Mouse (Mus musculus): ENCODE measurements around the gene Mill2. TPM values are rescaled to one million over a fixed set of nuclear protein-coding genes. Genes with fewer than 3 reads are reported as not detected.
A peak's percentile ranks its signal among the peaks of the same experiment; 100 is the strongest.

Mill2 gene
- polyA plus RNA-seq, 1 experiment: 2.6 TPM

DNA sequence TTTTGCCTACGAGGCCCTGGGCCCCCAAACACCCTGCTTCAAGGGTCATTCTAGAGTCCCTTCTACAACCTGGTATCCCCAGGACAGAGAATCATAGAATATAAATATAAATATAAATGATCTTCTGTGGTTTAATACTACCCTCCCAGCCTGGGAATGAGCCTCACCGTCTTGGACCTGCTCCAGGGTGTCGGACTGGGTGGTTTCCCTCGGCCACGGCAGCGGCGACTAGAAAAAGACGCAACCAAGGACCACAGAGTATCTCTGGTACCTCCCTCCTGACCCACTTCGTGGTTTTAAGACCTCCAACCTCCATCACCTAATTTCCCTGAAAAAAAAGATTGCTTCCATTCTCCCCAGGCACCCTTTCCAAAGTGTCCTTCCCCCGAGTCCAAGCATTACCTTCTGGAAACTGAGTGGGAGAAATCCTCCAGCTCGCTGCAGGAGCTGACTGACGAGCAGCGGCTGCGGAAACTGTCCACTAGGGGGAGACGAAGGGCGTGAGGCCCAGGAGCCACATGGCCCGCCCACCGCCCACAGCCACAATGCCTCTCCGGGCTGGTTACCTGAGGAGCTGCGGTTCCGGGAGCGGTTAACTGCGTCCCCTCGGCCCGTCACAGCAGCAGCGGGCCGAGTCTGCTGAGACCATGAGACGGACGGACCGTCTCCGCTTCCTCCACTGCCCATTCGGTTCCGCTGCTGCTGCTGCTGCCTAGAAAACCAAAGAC, 52.3 kb downstream of the Mill2 start:
- TF ChIP-seq POLR2A (IDR thresholded peaks at IDR 0.05; ENCODE audit: extremely low read depth, insufficient read depth, low read length) (0 out of 2 replicates have a peak, but pooled peaks have one; percentile 12), CTCF (IDR thresholded peaks at IDR 0.05; ENCODE audit: extremely low read depth, insufficient read depth, low read length) (peak; percentile 63)
- Histone ChIP-seq H3K4me1 (ENCODE audit: control insufficient read depth, insufficient read depth, low read length) (peaks cover 1% of the 10 kb centered on the region; the same call in 1 of the 2 replicates), H3K4me3 (ENCODE audit: insufficient read depth, low read length) (peak overlapping the region; percentile 46), H3K27ac (ENCODE audit: insufficient read depth, low read length) (no peak overlapping the region)

DNA sequence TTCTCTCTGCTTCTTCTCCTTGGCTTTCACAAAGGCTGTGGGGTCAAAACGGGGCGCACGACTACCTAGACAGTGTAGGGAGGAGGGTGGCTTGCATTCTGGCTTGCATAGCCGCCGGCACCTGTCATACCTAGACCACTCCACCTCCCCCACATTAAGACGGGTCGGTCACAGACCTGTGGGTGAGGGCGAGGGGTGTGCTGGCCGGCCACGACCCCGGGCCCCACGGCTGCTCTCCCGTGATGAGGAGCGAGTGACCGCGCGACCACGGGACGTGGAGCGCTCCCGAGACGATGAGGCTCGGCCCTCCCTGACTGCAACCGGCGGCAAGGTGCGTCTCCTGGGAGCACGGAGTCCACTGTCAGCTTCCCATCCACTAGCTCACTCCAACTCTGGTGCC, 53.2 kb downstream of the Mill2 start:
- H3K4me3 ChIP-seq (ENCODE audit: insufficient read depth, low read length): peak overlapping the region; percentile 46
- TF ChIP-seq POLR2A (IDR thresholded peaks at IDR 0.05; ENCODE audit: extremely low read depth, insufficient read depth, low read length): no peak
- peaks cover 1% of the 10 kb centered on the region; the same call in 1 of the 2 replicates for H3K4me1 ChIP-seq (ENCODE audit: control insufficient read depth, insufficient read depth, low read length)
- no peak overlapping the region for H3K27ac ChIP-seq (ENCODE audit: insufficient read depth, low read length)

DNA sequence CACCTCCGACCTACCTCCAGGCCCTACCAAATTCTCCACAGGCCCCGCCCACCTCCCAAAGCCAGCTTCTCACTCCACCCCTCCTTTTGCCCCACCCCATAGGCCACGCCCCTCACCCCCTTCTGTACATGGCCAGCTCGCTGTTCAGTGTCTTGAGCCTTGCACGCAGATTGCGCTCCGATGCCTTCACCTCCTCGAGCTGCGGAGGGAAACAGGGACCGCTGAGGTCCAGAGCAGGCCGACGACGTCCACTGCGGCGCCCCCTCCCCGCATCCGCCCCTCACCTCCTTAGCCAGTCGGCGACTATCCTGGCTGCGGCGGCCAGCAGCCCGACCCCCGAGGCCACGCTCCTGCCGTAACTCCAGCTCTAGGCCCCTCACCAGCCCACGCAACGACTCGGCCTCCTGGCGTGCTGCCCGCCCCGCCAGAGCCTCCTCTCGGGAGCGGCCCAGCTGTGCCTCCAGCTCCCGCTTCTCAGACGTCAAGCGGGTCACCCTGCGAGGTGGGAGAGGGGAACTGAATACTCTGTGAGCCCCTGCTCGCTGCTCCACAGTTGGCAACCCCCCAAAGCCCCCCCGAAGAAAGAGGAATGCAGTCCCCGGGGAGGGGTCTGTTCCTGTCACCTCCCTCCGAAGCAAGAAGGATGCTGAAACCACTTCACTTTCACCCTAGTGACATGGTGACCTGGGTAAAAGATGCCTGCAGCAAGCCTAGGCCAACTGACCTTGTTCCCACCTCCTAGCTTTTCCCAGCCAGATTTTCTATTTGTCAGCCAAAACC, 54.1 kb downstream of the Mill2 start:
- H3K4me1 ChIP-seq (ENCODE audit: control insufficient read depth, insufficient read depth, low read length): peaks cover 1% of the 10 kb centered on the region; the same call in 1 of the 2 replicates
- TF ChIP-seq POLR2A (IDR thresholded peaks at IDR 0.05; ENCODE audit: extremely low read depth, insufficient read depth, low read length) (no peak), CTCF (IDR thresholded peaks at IDR 0.05; ENCODE audit: extremely low read depth, insufficient read depth, low read length) (no peak)
- peak overlapping the region; percentile 46 for H3K4me3 ChIP-seq (ENCODE audit: insufficient read depth, low read length)
- H3K27ac ChIP-seq (ENCODE audit: insufficient read depth, low read length): no peak overlapping the region

DNA sequence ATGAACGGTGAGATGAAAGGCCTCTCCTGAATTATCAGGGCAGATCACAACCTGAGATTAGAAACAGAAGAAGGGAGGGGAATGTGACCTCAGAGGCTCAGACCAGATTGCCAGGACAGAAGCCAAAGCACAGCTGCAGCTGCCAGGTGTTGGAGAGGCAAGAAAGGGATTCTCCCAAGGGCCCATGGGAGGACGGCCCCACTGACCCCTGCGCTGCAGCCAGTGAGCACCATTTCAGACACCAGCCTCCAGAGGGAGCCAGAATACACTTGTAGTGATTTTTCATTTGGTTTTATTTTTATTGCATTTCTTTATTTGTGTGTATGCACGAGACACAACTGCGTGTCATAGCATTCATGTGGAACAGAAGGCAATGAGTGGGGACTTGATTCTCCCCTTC, 56.8 kb downstream of the Mill2 start:
- Histone ChIP-seq H3K27ac (ENCODE audit: insufficient read depth, low read length) (no peak overlapping the region), H3K4me1 (ENCODE audit: control insufficient read depth, insufficient read depth, low read length) (peaks cover 1% of the 10 kb centered on the region; the same call in 1 of the 2 replicates), H3K4me3 (ENCODE audit: insufficient read depth, low read length) (no peak overlapping the region)
- TF ChIP-seq CTCF (IDR thresholded peaks at IDR 0.05; ENCODE audit: extremely low read depth, insufficient read depth, low read length): peak; percentile 63
- TF ChIP-seq POLR2A (IDR thresholded peaks at IDR 0.05; ENCODE audit: extremely low read depth, insufficient read depth, low read length): no peak

DNA sequence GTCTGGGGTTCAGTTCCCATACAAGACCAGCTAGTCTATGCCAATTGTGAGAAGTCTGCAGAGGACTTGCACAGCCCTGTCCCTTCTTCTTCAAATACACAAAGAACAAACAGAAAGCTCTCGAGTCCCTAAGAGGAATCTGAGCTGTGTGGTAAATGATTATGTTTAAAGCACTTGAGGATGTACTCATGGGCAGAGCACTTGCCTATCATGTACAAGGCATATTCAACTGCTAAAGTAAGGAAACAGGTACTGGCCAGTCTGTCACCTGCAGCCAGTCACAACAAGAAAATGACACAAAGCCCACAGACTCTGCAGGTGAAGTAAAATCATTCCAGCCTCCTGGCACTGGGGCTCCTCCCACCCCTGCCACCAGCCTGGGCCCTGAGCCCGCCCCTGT, 60.7 kb downstream of the Mill2 start:
- Histone ChIP-seq H3K4me3 (ENCODE audit: insufficient read depth, low read length) (no peak overlapping the region), H3K4me1 (ENCODE audit: control insufficient read depth, insufficient read depth, low read length) (peaks cover 1% of the 10 kb centered on the region; the same call in 1 of the 2 replicates)
- no peak for TF ChIP-seq CTCF (IDR thresholded peaks at IDR 0.05; ENCODE audit: extremely low read depth, insufficient read depth, low read length)
- no peak for TF ChIP-seq POLR2A (IDR thresholded peaks at IDR 0.05; ENCODE audit: extremely low read depth, insufficient read depth, low read length)

DNA sequence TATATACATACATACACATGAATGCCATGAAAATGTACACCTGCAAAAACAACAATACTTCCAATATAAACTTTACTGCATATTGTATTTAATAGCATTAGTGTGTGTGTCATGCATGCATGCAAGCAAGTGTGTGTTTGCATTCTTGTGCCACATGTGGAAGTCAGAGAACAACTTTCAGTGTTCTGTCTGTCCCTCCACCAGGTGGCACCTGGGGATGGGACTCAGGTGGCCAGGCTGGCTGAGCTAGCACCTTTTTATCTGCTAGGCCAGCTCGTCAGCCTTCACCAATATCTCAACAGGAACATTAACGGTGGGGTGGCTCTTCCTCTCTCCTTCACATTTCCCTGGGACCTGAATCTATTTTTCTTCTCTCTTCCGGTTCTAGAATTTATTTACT, 62.7 kb downstream of the Mill2 start:
- Histone ChIP-seq H3K27ac (ENCODE audit: insufficient read depth, low read length) (no peak overlapping the region), H3K4me1 (ENCODE audit: control insufficient read depth, insufficient read depth, low read length) (no peaks in the 10 kb centered on the region), H3K4me3 (ENCODE audit: insufficient read depth, low read length) (no peak overlapping the region)
- TF ChIP-seq CTCF (IDR thresholded peaks at IDR 0.05; ENCODE audit: extremely low read depth, insufficient read depth, low read length) (no peak), POLR2A (IDR thresholded peaks at IDR 0.05; ENCODE audit: extremely low read depth, insufficient read depth, low read length) (no peak)

More for the DNA sequence above, 60.7 kb downstream of the Mill2 start:
- H3K27ac ChIP-seq (ENCODE audit: insufficient read depth, low read length): no peak overlapping the region

DNA sequence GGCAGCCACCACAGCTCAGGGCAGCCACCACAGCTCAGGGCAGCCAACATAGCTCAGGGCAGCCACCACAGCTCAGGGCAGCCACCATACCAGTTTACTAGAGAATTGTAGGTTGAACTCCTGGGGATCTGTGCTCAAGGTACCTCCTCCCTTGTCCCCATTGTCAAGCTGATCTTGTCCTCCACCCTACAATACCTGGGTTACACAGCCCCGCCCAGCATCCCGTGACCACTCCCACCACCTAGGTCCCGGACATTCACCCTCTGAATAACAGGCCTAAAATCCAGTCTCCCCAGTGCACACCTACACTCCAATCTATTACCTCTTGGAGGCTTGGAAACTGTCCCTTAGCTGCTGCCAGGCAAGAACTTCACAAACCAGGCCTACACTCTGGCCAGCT, 65.2 kb downstream of the Mill2 start:
- TF ChIP-seq CTCF (IDR thresholded peaks at IDR 0.05; ENCODE audit: extremely low read depth, insufficient read depth, low read length) (no peak), POLR2A (IDR thresholded peaks at IDR 0.05; ENCODE audit: extremely low read depth, insufficient read depth, low read length) (no peak)
- H3K4me1 ChIP-seq (ENCODE audit: control insufficient read depth, insufficient read depth, low read length): no peaks in the 10 kb centered on the region
- no peak overlapping the region for H3K4me3 ChIP-seq (ENCODE audit: insufficient read depth, low read length)
- H3K27ac ChIP-seq (ENCODE audit: insufficient read depth, low read length): no peak overlapping the region

DNA sequence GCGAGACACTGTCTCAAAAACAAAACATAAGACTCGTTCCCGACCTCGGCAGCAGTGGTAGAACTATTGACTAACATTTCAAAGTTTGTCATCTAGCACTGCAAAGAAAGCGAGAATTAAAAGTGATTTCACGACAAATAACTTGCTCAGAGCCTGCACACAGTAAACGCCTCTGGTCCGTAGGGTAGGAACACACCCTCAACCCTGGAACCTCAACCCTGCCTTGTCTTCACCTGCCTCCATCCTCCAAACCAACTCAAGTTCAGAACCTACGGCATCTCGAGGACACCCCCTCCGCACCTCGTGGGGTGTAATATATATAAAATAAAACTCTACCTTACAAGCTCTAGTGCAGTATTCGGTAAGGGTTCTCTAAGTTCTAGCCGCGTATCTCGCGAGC, 70.0 kb downstream of the Mill2 start:
- Histone ChIP-seq H3K4me3 (ENCODE audit: insufficient read depth, low read length) (peak overlapping the region; percentile 30), H3K4me1 (ENCODE audit: control insufficient read depth, insufficient read depth, low read length) (no peaks in the 10 kb centered on the region), H3K27ac (ENCODE audit: insufficient read depth, low read length) (no peak overlapping the region)
- no peak for TF ChIP-seq CTCF (IDR thresholded peaks at IDR 0.05; ENCODE audit: extremely low read depth, insufficient read depth, low read length)
- no peak for TF ChIP-seq POLR2A (IDR thresholded peaks at IDR 0.05; ENCODE audit: extremely low read depth, insufficient read depth, low read length)

DNA sequence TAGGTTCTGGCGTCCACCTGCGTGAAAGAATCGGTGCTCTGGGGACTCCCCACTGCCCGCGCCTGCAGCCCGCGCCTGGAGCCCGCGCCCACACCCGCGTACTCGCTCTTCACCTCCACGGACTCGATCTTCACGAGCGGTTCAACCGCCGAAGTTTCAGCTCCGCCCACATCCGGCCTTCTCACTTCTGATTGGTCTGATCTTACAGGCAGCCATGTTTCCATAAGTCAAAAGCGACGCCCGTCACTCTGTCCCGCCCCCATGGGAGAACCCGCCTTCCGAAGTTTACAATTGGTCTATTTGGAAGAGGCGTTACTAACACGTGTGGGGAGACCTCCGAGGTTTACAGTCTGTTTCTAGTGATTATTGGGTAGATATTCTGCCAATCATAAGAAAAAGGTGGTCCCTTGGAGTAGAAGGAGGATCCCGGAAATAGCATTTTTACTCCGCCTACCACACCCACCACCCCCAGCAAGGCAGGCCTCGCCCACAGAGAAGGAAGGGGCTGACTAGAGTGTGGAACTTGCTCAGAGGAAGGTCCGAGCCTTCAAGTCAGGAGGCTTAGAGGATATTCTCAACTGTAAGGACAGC, 70.6 kb downstream of the Mill2 start, which contains the start of gene Ccdc61:
Ccdc61 (minus strand) TSS at position 175 of the 591 bp plus-strand sequence.
- TF ChIP-seq CTCF (IDR thresholded peaks at IDR 0.05; ENCODE audit: extremely low read depth, insufficient read depth, low read length) (no peak), POLR2A (IDR thresholded peaks at IDR 0.05; ENCODE audit: extremely low read depth, insufficient read depth, low read length) (peak; percentile 57)
- H3K27ac ChIP-seq (ENCODE audit: insufficient read depth, low read length): no peak within 1 kb of the TSS

More for the DNA sequence above, 70.6 kb downstream of the Mill2 start, which contains the start of gene Ccdc61:
- H3K4me3 ChIP-seq (ENCODE audit: insufficient read depth, low read length): peak within 1 kb of the TSS; percentile 30
- no peaks in the 10 kb centered on the region for H3K4me1 ChIP-seq (ENCODE audit: control insufficient read depth, insufficient read depth, low read length)

Other genes with a start within 250 kb of the Mill2 start
- gene Psg23, start 223.5 kb upstream of the Mill2 start, polyA plus RNA-seq (2012; rRNA removed): not detected in 2 replicates
- not detected in 2 replicates for gene Psg21, start 183.2 kb upstream of the Mill2 start, polyA plus RNA-seq (2012; rRNA removed)
- gene Psg20, start 153.8 kb upstream of the Mill2 start, polyA plus RNA-seq (2012; rRNA removed): not detected in 2 replicates
- not detected in 2 replicates for gene Psg22, start 121.9 kb upstream of the Mill2 start, polyA plus RNA-seq (2012; rRNA removed)
- 0.04 TPM in 1 of 2 replicates, not detected in the other for gene Psg19, start 41.4 kb upstream of the Mill2 start, polyA plus RNA-seq (2012; rRNA removed)
- 0.06 and 0.15 TPM in 2 replicates for gene Psg17, start 18.4 kb upstream of the Mill2 start, polyA plus RNA-seq (2012; rRNA removed)
- gene Pglyrp1, start 31.4 kb downstream of the Mill2 start, polyA plus RNA-seq (2012; rRNA removed): 15.7 and 16.0 TPM in 2 replicates
- 14.7 and 15.8 TPM in 2 replicates for gene Ccdc61, start 70.4 kb downstream of the Mill2 start, polyA plus RNA-seq (2012; rRNA removed)
- 22.3 and 23.3 TPM in 2 replicates for gene Nova2, start 85.9 kb downstream of the Mill2 start, polyA plus RNA-seq (2012; rRNA removed)
- 2.8 and 3.3 TPM in 2 replicates for gene Nanos2, start 147.4 kb downstream of the Mill2 start, polyA plus RNA-seq (2012; rRNA removed)
- gene Mypop, start 151.3 kb downstream of the Mill2 start, polyA plus RNA-seq (2012; rRNA removed): 49.7 and 50.8 TPM in 2 replicates
- gene Irf2bp1, start 164.1 kb downstream of the Mill2 start, polyA plus RNA-seq (2012; rRNA removed): 27.2 and 28.5 TPM in 2 replicates
- not detected in 2 replicates for gene Foxa3, start 183.6 kb downstream of the Mill2 start, polyA plus RNA-seq (2012; rRNA removed)
- 113 and 118 TPM in 2 replicates for gene Sympk, start 184.4 kb downstream of the Mill2 start, polyA plus RNA-seq (2012; rRNA removed)
- 0.10 and 0.17 TPM in 2 replicates for gene Rsph6a, start 214.7 kb downstream of the Mill2 start, polyA plus RNA-seq (2012; rRNA removed)
- gene Dmwd, start 236.3 kb downstream of the Mill2 start, polyA plus RNA-seq (2012; rRNA removed): 171 and 178 TPM in 2 replicates
- gene Dmpk, start 243.9 kb downstream of the Mill2 start, polyA plus RNA-seq (2012; rRNA removed): 40.9 and 47.6 TPM in 2 replicates